Mouse (Mus musculus) kidney, embryonic 15.5 days (tissue): ENCODE results near the gene Snca. TPM values are rescaled to one million over a fixed set of nuclear protein-coding genes. Genes with fewer than 3 reads are reported as not detected.

Experiments used
- ATAC-seq: fragments of 200-750 bp; cut with Nextera tagmentation; replicated peaks from 2 replicates; pipeline ENCODE4 v1.8.0; 2017; ENCODE audit warnings: moderate TSS enrichment; ENCODE audit not compliant: low FRiP score
- H3K27ac ChIP-seq: fragments of 300-500 bp; sonication (generic); 2 replicates; pipeline ENCODE4 v1.5.1; 2015; ENCODE audit warnings: mild to moderate bottlenecking, inconsistent platforms
- H3K27me3 ChIP-seq: fragments of 300-500 bp; sonication (generic); 2 replicates; pipeline ENCODE4 v1.6.1; 2015; ENCODE audit warnings: inconsistent platforms
- H3K36me3 ChIP-seq: fragments of 300-500 bp; sonication (generic); 2 replicates; pipeline ENCODE4 v1.6.1; 2015; ENCODE audit warnings: inconsistent platforms
- H3K4me1 ChIP-seq: fragments of 300-500 bp; sonication (generic); 2 replicates; pipeline ENCODE4 v1.6.1; 2015; ENCODE audit warnings: inconsistent platforms
- H3K4me2 ChIP-seq: fragments of 300-500 bp; sonication (generic); 2 replicates; pipeline ENCODE4 v1.6.1; 2015; ENCODE audit warnings: moderate library complexity, mild to moderate bottlenecking, inconsistent platforms
- H3K4me3 ChIP-seq: fragments of 300-500 bp; sonication (generic); replicated peaks from 2 replicates; pipeline ENCODE4 v1.5.1; 2015; ENCODE audit warnings: mild to moderate bottlenecking, inconsistent platforms
- H3K9ac ChIP-seq: fragments of 300-500 bp; sonication (generic); 2 replicates; pipeline ENCODE4 v1.6.1; 2015; ENCODE audit warnings: mild to moderate bottlenecking, inconsistent platforms
- H3K9me3 ChIP-seq: fragments of 300-500 bp; sonication (generic); replicated peaks from 2 replicates; pipeline ENCODE4 v1.6.1; 2016; ENCODE audit warnings: inconsistent platforms
- WGBS: fragments of 180-500 bp; shearing (Covaris S2); methylation state at CpG from one replicate; pipeline ENCODE4 v1.1.7; 2015; ENCODE audit warnings: mixed read lengths; 5-methylcytosine and 5-hydroxymethylcytosine counted together
- polyA plus RNA-seq: library from polyadenylated mRNA; unstranded; fragments of >200 nt; fragmentation: Nextera tagmentation; extraction: Ambion mirVana; gene quantifications from 2 replicates; pipeline ENCODE4 v1.2.1, GENCODE M21; 2015

Snca gene
- polyA plus RNA-seq, 1 experiment from 2014 or later: 34.8 TPM

DNA sequence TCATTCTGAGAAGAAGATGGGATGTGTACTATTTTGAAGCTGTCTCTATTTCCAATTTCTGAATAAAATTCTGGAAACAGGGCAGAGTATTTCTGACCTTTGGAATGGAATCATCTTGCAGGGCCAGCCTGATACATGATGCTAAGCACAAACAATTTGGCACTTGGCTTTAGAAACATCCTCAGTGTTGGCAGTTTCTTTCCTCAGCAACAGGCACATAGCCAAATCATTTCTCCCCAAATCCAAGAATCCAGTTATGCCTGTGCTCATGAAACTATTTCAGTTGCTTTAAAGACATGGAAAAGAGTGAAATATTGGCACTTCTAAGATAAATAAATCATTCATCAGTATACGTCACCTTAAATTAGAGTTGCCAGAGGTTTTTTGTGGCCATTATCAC lies 57.8 kb downstream of the Snca start:
- no peak overlapping the region for H3K9ac ChIP-seq
- H3K27ac ChIP-seq: no peak overlapping the region
- WGBS: 66% methylated on average over 1 of the region's 1 CpGs
- no peaks in the 10 kb centered on the region for H3K9me3 ChIP-seq
- no peaks in the 10 kb centered on the region for H3K4me1 ChIP-seq
- ATAC-seq: no peak
- no peak overlapping the region for H3K4me3 ChIP-seq
- H3K27me3 ChIP-seq: no peaks in the 10 kb centered on the region
- no peaks in the 10 kb centered on the region for H3K36me3 ChIP-seq
- H3K4me2 ChIP-seq: no peak overlapping the region

DNA sequence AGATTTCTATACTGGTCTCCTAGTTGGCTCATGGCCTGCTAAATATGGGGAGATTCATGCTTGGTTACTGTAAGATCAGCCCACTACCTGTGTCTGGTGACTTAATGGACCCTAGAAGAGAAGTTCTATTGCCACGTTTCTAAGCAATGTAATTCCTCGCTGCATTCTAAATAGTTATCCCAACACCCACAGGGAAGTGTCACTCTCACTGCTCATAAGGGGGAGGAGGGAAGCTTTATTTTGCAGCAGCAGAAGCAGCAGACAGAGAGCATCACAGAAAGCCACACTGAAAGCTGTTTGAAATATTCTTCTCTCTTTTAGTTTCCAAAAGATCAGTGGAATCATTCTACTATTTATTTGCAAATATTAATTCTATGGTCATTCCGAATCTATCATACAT lies 64.0 kb downstream of the Snca start:
- 78% methylated on average over 3 of the region's 3 CpGs for WGBS
- Histone ChIP-seq H3K9me3 (no peaks in the 10 kb centered on the region), H3K27ac (no peak overlapping the region), H3K4me3 (no peak overlapping the region), H3K4me1 (no peaks in the 10 kb centered on the region), H3K9ac (no peak overlapping the region), H3K36me3 (no peaks in the 10 kb centered on the region), H3K27me3 (no peaks in the 10 kb centered on the region), H3K4me2 (no peak overlapping the region)
- ATAC-seq: no peak

DNA sequence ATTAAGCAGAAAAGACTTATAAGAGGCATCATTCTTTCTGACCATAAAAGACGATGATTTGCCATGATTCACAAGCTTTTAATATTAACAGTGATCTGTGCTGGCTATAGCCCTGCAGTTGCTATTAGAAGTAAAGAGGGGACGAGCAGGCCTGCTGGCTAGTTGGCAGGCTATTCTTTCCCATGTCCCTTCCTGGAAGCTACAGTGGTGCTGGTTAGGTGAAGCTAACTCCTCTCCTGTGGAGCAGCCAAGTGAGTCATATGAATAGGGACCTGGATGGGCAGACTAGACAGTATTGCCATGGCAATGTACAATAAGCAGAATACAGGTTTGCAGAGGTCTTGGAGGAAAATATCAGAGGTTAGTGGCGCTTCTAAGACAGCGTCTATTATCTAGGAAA lies 66.8 kb downstream of the Snca start:
- Histone ChIP-seq H3K36me3 (no peaks in the 10 kb centered on the region), H3K4me2 (no peak overlapping the region), H3K4me3 (no peak overlapping the region), H3K4me1 (no peaks in the 10 kb centered on the region), H3K9ac (no peak overlapping the region), H3K27me3 (no peaks in the 10 kb centered on the region), H3K27ac (no peak overlapping the region), H3K9me3 (no peaks in the 10 kb centered on the region)
- no peak for ATAC-seq
- WGBS: 92% methylated on average over 4 of the region's 4 CpGs

DNA sequence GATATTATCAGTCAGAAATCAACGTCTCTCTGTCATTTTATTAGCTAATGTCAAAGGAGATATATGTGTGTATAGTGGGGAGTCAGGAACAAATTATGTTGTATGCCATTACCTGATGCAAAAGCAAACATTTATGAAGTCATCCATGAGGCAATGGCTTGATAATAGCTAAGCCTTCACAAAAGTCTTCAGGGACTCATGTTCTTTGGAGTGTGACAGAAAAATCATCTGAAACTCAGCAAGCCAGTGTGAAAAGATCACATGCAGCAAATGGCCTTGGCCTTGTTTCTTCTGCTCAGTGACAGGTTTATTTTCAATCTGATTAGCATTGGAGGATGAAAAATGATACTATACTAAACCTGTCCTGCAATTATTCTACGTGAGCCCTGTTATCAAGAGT lies 67.9 kb downstream of the Snca start:
- WGBS: 25% methylated on average over 2 of the region's 2 CpGs
- no peak overlapping the region for H3K4me3 ChIP-seq
- H3K4me2 ChIP-seq: no peak overlapping the region
- no peaks in the 10 kb centered on the region for H3K9me3 ChIP-seq
- H3K27ac ChIP-seq: no peak overlapping the region
- no peak for ATAC-seq
- H3K36me3 ChIP-seq: no peaks in the 10 kb centered on the region
- H3K27me3 ChIP-seq: no peaks in the 10 kb centered on the region
- H3K4me1 ChIP-seq: no peaks in the 10 kb centered on the region
- H3K9ac ChIP-seq: no peak overlapping the region

DNA sequence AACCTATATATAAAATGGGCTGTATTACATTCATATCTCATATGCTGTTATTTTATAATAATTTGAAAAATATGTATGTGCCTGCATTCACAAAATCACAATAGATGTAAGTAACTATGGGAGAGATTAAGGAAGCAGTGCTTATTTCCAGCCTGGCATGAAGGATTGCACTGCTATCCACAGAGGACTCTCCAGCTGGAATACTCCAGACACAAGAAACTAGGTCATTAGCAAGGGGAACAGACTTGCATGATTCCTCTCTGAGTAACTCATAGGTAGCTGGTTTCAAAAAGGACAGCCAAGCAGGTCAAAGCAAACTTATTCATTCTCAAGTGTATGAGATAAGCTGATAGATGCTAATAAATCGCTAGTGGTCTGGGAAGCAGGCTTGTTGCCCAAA lies 74.7 kb downstream of the Snca start:
- no peak overlapping the region for H3K4me3 ChIP-seq
- H3K4me2 ChIP-seq: no peak overlapping the region
- no peak overlapping the region for H3K27ac ChIP-seq
- WGBS: 91% methylated on average over 1 of the region's 1 CpGs
- H3K4me1 ChIP-seq: no peaks in the 10 kb centered on the region
- H3K36me3 ChIP-seq: no peaks in the 10 kb centered on the region
- H3K27me3 ChIP-seq: no peaks in the 10 kb centered on the region
- no peak overlapping the region for H3K9ac ChIP-seq
- no peaks in the 10 kb centered on the region for H3K9me3 ChIP-seq
- no peak for ATAC-seq

DNA sequence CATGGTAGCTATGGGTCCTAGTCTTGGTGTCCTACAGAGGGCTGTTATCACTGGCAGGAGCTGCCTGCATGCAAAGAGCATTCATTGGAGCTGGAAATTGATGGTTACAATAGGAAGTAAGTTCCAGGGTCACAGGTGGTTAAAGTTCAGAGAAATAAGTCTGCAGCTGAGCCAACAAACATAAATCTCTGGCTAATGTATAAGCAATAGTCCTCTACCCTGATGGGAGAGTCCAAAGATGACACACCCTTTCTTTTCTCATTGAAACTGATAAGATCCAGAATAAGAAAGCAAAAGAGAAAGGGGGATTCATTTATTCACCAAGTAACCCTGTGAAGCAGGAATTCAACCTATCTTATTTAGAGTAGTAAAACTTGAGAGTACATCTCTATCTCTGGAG lies 83.7 kb downstream of the Snca start:
- Histone ChIP-seq H3K27ac (no peak overlapping the region), H3K4me3 (no peak overlapping the region), H3K27me3 (no peaks in the 10 kb centered on the region), H3K4me1 (no peaks in the 10 kb centered on the region), H3K36me3 (no peaks in the 10 kb centered on the region), H3K4me2 (no peak overlapping the region), H3K9me3 (no peaks in the 10 kb centered on the region), H3K9ac (no peak overlapping the region)
- peak; percentile 49; the same call in 1 of the 2 replicates for ATAC-seq

DNA sequence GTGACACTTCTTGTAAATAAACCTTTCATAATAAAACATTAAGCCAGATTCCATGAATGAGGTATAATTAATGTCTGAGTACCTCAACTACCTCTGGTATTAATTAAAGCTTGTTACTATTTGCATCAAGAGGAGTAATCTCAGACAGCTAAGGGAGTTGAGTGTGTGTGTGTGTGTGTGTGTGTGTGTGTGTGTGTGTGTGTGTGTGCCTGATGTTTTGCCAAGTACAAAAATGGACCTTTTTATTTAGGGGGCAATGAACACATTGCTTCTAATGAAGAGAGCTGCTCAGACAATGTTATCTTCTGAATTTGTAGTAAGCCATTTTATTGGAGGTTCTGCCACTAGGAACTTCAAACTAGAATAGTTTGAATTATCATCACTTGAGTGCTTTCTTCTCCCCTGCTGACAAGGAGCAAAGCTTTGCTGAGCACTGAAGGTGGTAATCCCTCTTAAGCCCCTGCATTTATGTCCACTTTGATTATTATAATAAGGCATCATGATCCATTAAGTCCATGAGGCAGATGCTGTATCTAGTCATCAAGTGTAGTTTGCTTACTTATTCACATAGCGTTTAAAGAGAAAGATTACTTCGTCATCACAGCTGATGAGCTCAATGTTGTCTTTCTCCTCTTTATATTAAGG lies 88.1 kb downstream of the Snca start:
- Histone ChIP-seq H3K4me2 (no peak overlapping the region), H3K4me3 (no peak overlapping the region), H3K9ac (no peak overlapping the region), H3K9me3 (no peaks in the 10 kb centered on the region), H3K27me3 (no peaks in the 10 kb centered on the region), H3K36me3 (no peaks in the 10 kb centered on the region), H3K27ac (no peak overlapping the region), H3K4me1 (no peaks in the 10 kb centered on the region)
- 94% methylated on average over 2 of the region's 2 CpGs for WGBS
- ATAC-seq: no peak

DNA sequence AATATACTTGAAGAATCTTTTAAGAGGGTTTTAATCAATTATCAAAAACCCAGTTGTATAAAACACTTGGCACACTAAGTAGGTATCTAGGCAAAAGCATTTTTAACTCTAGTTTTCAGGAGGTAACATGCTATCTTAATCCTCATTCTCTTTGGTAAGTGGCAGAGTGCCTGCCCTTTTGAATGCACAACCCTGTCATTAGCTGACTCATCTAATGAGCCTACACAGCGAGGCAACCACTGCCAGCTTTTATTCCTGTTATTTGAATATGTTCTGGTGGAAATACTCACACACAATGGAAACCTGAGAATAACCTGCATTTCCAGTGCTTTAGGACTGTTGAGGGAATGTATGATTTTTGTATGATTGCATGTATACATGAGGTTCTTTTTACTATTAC lies 89.9 kb downstream of the Snca start:
- H3K27ac ChIP-seq: no peak overlapping the region
- no peaks in the 10 kb centered on the region for H3K27me3 ChIP-seq
- H3K9me3 ChIP-seq: no peaks in the 10 kb centered on the region
- WGBS: 64% methylated on average over 1 of the region's 1 CpGs
- H3K9ac ChIP-seq: no peak overlapping the region
- H3K36me3 ChIP-seq: no peaks in the 10 kb centered on the region
- H3K4me3 ChIP-seq: no peak overlapping the region
- no peaks in the 10 kb centered on the region for H3K4me1 ChIP-seq
- no peak for ATAC-seq
- H3K4me2 ChIP-seq: no peak overlapping the region

DNA sequence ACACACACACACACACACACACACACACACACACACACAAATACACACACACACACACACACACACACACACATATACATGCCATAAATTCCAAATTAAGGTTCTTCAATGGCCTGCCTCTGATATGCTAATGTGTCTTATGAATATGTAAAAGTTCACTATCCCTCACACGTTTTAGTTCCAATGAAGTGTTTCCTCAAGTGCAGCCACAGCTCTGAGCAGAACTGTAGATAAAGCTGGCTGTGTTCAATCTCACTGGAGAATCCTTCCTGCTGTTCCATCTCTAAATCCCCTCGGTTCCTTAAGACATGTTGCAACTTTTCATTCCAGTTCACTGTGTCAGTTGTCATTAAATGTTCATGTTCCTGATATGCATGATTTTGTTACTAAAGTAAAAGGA lies 98.5 kb downstream of the Snca start:
- H3K27ac ChIP-seq: no peak overlapping the region
- no peaks in the 10 kb centered on the region for H3K9me3 ChIP-seq
- ATAC-seq: no peak

DNA sequence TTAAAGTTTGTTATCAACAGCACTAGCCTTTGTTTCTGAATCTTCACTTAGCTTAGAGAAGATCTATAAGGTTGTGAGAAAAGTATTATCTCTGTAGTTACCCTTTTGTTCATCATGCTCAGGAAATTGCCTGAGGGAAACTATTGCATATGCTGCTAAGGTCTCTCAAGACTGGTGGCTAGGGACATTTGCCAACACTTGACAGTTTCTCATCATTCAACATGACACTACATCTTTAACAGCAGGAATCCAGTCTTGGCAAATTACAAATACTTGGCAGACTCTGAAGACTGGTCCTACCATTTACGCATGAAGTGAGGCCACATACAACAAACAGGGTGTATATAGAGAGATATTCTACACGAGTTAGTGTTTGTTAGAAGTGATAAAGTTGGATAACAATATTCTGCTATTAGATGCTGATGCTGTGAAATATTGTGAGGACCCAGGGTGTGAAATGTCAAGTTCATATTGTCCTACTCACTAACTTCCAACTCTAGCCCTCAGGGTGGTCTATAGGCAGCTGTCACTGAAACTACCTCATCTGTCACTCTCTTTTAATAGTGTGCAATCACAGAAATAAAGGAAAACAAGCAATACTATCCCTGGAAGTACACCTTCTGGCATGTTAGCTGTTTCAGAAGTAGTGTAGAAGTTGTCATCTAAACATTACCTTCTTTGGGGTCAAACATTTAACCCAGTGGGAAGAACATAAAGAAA lies 105.4 kb downstream of the Snca start:
- no peaks in the 10 kb centered on the region for H3K9me3 ChIP-seq
- H3K27ac ChIP-seq: no peak overlapping the region
- 82% methylated on average over 2 of the region's 2 CpGs for WGBS
- ATAC-seq: no peak
- H3K36me3 ChIP-seq: no peaks in the 10 kb centered on the region
- no peak overlapping the region for H3K4me2 ChIP-seq
- no peak overlapping the region for H3K9ac ChIP-seq
- no peaks in the 10 kb centered on the region for H3K4me1 ChIP-seq
- no peak overlapping the region for H3K4me3 ChIP-seq
- no peaks in the 10 kb centered on the region for H3K27me3 ChIP-seq

More for the DNA sequence above, 98.5 kb downstream of the Snca start:
- no peak overlapping the region for H3K4me2 ChIP-seq
- H3K4me3 ChIP-seq: no peak overlapping the region
- no peaks in the 10 kb centered on the region for H3K27me3 ChIP-seq
- H3K9ac ChIP-seq: no peak overlapping the region
- 63% methylated on average over 2 of the region's 2 CpGs for WGBS
- H3K4me1 ChIP-seq: no peaks in the 10 kb centered on the region
- H3K36me3 ChIP-seq: no peaks in the 10 kb centered on the region

DNA sequence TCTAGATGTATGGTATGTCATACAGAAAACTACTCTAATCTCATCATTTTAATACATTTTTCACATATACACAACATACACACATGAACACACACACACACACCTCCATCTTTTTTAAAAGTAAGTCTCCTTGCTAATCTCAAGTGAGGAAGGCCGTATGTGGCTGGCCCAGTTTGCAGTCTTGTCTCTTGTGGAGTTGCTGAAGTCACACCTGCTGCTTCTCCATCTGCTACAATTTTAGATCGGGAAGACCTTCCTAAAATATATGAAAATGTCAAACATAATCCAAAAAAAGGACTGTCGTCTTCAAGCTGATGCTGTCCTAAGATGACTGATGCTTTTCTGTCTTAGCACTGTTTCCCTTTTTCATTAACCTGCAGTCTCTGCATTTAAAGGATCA lies 112.1 kb downstream of the Snca start:
- ATAC-seq: no peak

DNA sequence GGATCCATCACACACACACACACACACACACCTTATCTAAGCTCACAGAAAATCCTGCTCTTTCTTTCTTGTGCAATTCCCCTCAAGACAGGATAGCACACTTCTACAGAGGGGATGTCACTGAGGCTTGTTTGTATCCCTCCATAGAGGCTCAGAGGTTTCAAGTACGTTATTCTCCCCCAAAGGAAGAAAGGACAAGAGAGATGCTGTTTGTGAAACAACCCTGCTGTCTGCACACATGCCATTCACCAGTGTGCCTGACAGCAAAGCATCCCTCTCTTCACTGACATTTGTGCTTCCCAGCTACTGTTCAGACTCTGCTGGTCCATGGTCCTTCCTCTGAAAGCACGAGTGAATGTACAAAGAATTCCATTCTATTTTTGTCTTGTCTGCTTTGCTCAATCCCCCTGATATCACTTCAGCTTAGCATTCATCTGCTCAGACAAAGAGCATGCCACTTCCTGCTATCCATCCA lies 119.6 kb downstream of the Snca start:
- Histone ChIP-seq H3K9me3 (no peaks in the 10 kb centered on the region), H3K27me3 (no peaks in the 10 kb centered on the region), H3K4me2 (no peak overlapping the region), H3K9ac (no peak overlapping the region), H3K4me3 (no peak overlapping the region), H3K4me1 (no peaks in the 10 kb centered on the region), H3K27ac (no peak overlapping the region), H3K36me3 (no peaks in the 10 kb centered on the region)
- no peak for ATAC-seq
- 63% methylated on average over 2 of the region's 2 CpGs for WGBS

More for the DNA sequence above, 112.1 kb downstream of the Snca start:
- Histone ChIP-seq H3K27me3 (no peaks in the 10 kb centered on the region), H3K27ac (no peak overlapping the region), H3K9ac (no peak overlapping the region), H3K9me3 (no peaks in the 10 kb centered on the region), H3K4me2 (no peak overlapping the region), H3K4me3 (no peak overlapping the region), H3K4me1 (no peaks in the 10 kb centered on the region), H3K36me3 (no peaks in the 10 kb centered on the region)
- WGBS: 83% methylated on average over 3 of the region's 3 CpGs

DNA sequence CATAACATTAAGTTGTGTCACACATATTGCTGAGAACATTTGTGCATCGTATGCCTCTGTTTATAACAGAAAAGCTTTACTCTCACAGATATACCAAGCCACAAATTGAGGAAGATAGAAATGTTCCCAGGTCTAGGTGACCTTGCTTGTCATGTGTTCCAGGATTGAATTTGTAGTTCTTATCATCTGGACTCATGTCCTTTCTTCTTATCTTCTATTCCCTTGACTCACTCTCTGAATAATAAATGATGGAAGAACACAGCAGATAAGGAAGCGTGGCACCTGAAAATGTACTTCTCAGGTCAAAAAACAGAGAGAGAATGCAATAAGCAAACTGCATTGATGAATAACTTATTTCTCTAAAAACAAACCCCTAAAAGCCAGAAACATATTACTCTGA lies 131.6 kb downstream of the Snca start:
- no peaks in the 10 kb centered on the region for H3K4me1 ChIP-seq
- H3K9ac ChIP-seq: no peak overlapping the region
- H3K4me3 ChIP-seq: no peak overlapping the region
- H3K27ac ChIP-seq: no peak overlapping the region
- no peaks in the 10 kb centered on the region for H3K27me3 ChIP-seq
- H3K36me3 ChIP-seq: no peaks in the 10 kb centered on the region
- WGBS: 88% methylated on average over 2 of the region's 2 CpGs
- ATAC-seq: no peak
- no peaks in the 10 kb centered on the region for H3K9me3 ChIP-seq
- H3K4me2 ChIP-seq: no peak overlapping the region
